Mouse (Mus musculus) heart, adult 8-10 months (tissue): ENCODE results near the gene Olfr1135. TPM values are rescaled to one million over a fixed set of nuclear protein-coding genes. Genes with fewer than 3 reads are reported as not detected.

Source experiments
- DNase-seq: peaks from one replicate; pipeline ENCODE4 v3.0.0; 2022; ENCODE audit warnings: low spot score
- total RNA-seq, 4 experiments: library from RNA; stranded (reverse); gene quantifications; 2 replicates each; pipeline ENCODE4 v1.2.4; 2022

Gene Olfr1135
- total RNA-seq: not detected

DNA sequence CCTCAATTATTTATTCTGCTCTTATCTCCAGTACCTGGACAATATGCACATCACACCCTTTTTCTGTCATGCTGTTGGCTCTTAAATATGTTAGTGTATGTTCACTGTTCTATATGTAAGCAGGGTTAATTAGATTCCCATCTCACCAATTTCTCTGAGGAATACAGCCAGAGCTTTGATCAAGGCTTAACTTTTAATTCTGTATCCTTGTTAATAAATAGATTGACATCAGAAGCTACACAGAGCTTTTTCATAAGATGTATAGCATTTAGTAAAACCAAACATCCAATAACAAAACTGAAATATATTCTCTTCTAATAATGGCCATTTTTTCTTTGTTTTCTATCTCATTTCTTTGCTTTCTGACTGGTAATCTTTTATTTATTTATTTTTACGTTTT, at the start of gene Olfr1135:
Olfr1135 (minus strand) TSS at position 101 of the 400 bp plus-strand sequence.
- DNase-seq: no peak

DNA sequence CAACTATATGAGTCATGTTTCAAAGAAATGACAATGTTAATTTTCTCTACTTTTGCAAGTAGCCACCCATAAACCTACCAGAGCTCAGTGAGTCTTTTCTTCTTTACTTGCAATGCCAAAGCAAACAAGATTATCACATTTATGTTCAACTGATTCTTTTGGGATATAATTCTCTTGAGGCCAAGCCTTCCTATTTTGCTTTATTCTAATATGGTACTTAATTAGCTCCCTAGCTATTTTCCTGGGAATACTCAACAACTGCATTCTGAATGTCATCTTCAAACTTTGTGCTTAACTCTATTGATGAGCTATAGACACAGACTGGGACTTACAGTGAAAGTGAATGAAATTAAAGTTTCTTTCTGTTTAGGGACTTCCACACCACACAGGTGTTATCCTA, 39.6 kb upstream of the Olfr1135 start, which contains the start of gene Olfr1137:
Olfr1137 (minus strand) TSS at position 101 of the 400 bp plus-strand sequence.
- DNase-seq: no peak

DNA sequence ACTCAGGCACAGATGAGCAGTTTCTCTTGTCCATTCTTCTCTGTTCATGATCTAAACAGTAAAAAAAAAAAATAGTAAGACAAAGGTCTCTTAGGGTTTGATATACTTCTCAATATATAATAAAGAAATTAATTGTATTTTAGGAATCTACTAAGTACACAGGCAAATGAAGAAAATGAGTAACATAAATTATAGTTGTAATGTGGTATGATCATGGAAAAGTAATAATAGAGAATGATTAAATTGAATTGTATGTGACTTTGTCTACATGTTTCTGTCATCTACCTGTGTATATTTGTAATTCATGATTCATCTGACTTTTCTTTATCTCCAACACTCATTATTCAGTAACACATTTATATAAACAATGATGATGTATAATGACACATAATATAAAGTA, 20.4 kb upstream of the Olfr1135 start, which contains the start of gene Olfr1136:
Olfr1136 (minus strand) TSS at position 101 of the 400 bp plus-strand sequence.
- no peak for DNase-seq

DNA sequence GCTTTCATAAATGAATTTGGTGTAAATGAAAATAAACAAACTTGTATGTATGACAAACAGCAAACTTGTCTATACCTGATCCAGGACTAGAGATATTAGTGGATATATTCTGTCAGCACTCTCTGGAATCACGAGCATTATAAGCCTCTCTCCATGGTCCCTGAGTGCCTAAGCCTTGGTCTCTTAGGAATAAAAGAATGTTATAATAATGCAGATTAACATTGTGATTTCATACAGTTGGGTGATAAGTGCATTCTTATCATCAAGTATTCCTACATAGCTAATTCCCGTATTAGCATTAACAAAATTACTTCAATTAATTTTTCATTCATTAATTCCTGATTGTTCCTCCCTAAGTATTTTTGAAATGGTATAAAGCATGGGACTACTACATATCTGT, 15.1 kb downstream of the Olfr1135 start, which contains the start of gene Olfr1134:
Olfr1134 (minus strand) TSS at position 101 of the 400 bp plus-strand sequence.
- no peak for DNase-seq

DNA sequence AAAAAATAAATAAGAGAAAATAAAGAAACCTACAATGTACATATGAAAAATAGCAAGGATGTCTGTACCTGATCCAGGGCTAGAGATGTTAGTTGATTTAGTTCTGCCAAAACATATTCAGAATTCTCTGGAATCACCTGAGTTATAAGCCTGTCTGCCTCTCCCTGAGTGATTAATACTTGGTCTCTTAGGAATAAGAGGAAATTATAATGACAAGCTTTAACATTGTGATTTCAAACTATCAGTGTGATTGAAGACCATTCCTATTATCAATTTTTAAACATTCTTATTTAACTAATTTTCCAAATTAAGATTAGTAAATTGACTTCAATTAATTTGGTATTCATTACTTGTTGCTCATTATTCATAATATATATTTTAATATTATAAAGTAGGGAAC, 26.2 kb downstream of the Olfr1135 start, which contains the start of gene Olfr1133:
Olfr1133 (minus strand) TSS at position 101 of the 400 bp plus-strand sequence.
- no peak for DNase-seq

DNA sequence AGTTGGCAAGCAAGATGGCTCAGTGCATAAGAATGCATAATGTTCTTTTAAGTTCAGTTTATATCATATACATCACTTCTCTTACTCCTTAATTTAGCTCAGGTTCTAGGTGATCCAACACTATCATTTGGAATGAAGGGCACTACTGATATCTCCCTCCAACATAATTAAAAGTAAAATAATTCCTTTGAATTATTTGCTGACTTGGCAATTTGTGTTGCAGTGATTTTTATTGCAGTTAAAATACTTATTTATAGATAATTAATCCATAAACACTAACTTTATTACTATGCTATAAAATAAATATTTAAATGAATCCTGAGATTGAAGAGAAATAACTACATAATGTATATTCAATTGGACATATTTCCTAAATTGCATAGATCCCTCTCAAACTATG, 31.0 kb downstream of the Olfr1135 start:
- DNase-seq: no peak

DNA sequence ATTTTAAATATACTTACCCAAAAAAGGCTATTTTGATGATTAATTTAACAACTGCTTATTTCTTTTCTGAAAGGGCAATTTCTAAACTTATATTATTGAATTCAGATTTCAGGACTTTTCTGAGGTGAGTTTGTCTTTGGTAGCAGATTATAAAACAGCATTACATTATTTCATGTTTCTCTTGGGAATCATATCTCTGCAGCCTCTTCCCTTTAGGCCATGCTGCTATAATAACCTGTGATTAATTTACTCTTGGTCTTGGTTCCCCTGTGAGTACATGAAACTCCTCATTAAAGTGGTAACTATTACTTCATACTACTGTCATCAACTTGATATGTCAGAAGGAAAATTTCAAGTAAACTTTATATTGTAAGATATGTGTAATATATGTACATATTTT, 36.0 kb downstream of the Olfr1135 start, which contains the start of gene Olfr1132:
Olfr1132 (minus strand) TSS at position 101 of the 400 bp plus-strand sequence.
- DNase-seq: no peak

DNA sequence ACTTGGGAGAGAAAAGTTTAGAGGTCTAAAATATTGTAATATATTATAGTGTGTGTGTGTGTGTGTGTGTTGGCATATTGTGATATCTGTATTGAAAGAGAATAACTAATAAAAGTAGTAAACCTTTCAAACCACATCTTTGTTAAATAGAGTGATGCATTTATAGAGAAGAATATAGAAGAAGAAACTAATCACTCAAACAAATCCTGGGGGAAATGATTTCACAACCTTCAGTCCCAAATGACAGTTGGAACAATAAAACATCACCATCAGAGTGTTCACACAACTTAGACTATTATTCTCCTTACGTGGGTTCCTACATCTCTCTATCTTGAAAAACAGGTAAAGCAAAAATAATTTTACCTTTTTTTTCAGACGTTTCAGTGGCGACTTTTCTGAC, 46.7 kb downstream of the Olfr1135 start, which contains the start of gene Olfr1131:
Olfr1131 (plus strand) TSS at position 301 of the 400 bp plus-strand sequence.
- DNase-seq: no peak

Other genes with a start within 250 kb of the Olfr1135 start
- gene Olfr1124, start 243.4 kb downstream of the Olfr1135 start, total RNA-seq: not detected
- not detected for gene Olfr1126, start 219.7 kb downstream of the Olfr1135 start, total RNA-seq
- not detected for gene Pramel7, start 176.6 kb downstream of the Olfr1135 start, total RNA-seq
- gene Pramel6, start 167.1 kb downstream of the Olfr1135 start, total RNA-seq: not detected
- not detected for gene Olfr153, start 141.9 kb downstream of the Olfr1135 start, total RNA-seq
- not detected for gene Olfr1128, start 128.1 kb downstream of the Olfr1135 start, total RNA-seq
- not detected for gene Olfr1129, start 99.8 kb downstream of the Olfr1135 start, total RNA-seq
- not detected for gene Olfr1130, start 67.5 kb downstream of the Olfr1135 start, total RNA-seq
- gene Olfr1131, start 46.6 kb downstream of the Olfr1135 start, total RNA-seq: not detected
- not detected for gene Olfr1132, start 36.1 kb downstream of the Olfr1135 start, total RNA-seq
- not detected for gene Olfr1133, start 26.3 kb downstream of the Olfr1135 start, total RNA-seq
- gene Olfr1134, start 15.2 kb downstream of the Olfr1135 start, total RNA-seq: not detected
- gene Olfr1136, start 20.3 kb upstream of the Olfr1135 start, total RNA-seq: not detected
- not detected for gene Olfr1137, start 39.5 kb upstream of the Olfr1135 start, total RNA-seq
- not detected for gene Olfr1138, start 66.3 kb upstream of the Olfr1135 start, total RNA-seq
- not detected for gene Olfr1140, start 70.1 kb upstream of the Olfr1135 start, total RNA-seq
- not detected for gene Olfr1141, start 80.3 kb upstream of the Olfr1135 start, total RNA-seq
- not detected for gene Olfr152, start 105.8 kb upstream of the Olfr1135 start, total RNA-seq
- gene Olfr1143, start 126.9 kb upstream of the Olfr1135 start, total RNA-seq: not detected
- not detected for gene Olfr1145, start 136.2 kb upstream of the Olfr1135 start, total RNA-seq
- gene Olfr1148, start 156.9 kb upstream of the Olfr1135 start, total RNA-seq: not detected
- gene Olfr1150-ps1, start 170.3 kb upstream of the Olfr1135 start, total RNA-seq: not detected
- gene Olfr1151, start 182.2 kb upstream of the Olfr1135 start, total RNA-seq: not detected
- not detected for gene Olfr1152, start 192.8 kb upstream of the Olfr1135 start, total RNA-seq
- gene Olfr1153, start 221.3 kb upstream of the Olfr1135 start, total RNA-seq: not detected
- gene Olfr1154, start 231.5 kb upstream of the Olfr1135 start, total RNA-seq: not detected